10 mouse cellular contexts compared by ENCODE assay signal in the genomic region with DNA sequence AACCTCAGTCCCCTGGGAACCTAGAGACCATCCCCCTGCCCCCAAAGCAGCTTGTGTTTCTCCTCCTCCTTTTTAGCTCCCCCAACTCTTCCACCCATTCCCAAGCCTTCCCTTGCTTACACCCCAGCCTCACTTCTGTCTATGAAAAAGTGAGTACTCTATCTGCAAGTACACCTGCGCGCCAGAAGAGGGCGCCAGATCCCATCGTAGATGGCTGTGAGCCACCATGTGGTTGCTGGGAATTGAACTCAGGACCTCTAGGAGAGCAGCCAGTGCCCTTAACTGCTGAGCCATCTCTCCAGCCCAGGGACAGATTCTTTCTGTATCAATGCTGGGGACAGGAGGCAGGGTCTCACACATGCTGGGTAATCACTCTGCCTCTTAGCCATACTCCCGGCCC. TPM values are rescaled to one million over a fixed set of nuclear protein-coding genes. Genes with fewer than 3 reads are reported as not detected.
DNase-seq lines count a peak whose midpoint lies in the region; ATAC-seq and TF ChIP-seq lines count a peak whose summit lies in the region.
"Had no signal": no experiment of that assay in that cellular context is flagged by ENCODE, and none has a peak within 500 bp of the region (broad histone marks: within the 10 kb centered on the region; RNA-seq: fewer than 3 reads in every experiment).

No protein-coding gene starts in this region.

- no peak overlapping the region for H3K27ac ChIP-seq in gastrocnemius, adult 2 months
- no peak overlapping the region for H3K27ac ChIP-seq in midbrain, postnatal 0 days (ENCODE audit: low read depth, low read length)
- H3K27ac ChIP-seq in midbrain, embryonic 16.5 days (ENCODE audit: low read length), result no peak overlapping the region
- H3K27ac ChIP-seq in cortical plate, adult 2 months (ENCODE audit: insufficient read depth, low read length), result no peak overlapping the region
- H3K27ac ChIP-seq: limb, embryonic 15.5 days had no signal

- no peaks in the 10 kb centered on the region for H3K4me1 ChIP-seq in midbrain, postnatal 0 days (ENCODE audit: insufficient read depth, low read length)
- 0 out of 2 replicates have a peak, but pooled peaks cover 2% of the 10 kb centered on the region for H3K4me1 ChIP-seq in midbrain, embryonic 16.5 days (ENCODE audit: control insufficient read depth, insufficient read depth, low read length)
- no peaks in the 10 kb centered on the region for H3K4me1 ChIP-seq in cortical plate, adult 2 months (ENCODE audit: control insufficient read depth, insufficient read depth, low read length)

- intact Hi-C loops in gastrocnemius, adult 2 months (cut with DNase I), result loop anchor here (5.0 kb wide), 1 partner anchor 45 kb away; a partner anchor contains a TSS

- H3K27me3 ChIP-seq in midbrain, postnatal 0 days (ENCODE audit: insufficient read depth, low read length), result no peaks in the 10 kb centered on the region
- H3K27me3 ChIP-seq in midbrain, embryonic 16.5 days (ENCODE audit: control insufficient read depth, insufficient read depth, low read depth, low read length), result no peaks in the 10 kb centered on the region

- no peak for DNase-seq in gastrocnemius, adult 2 months
- DNase-seq in gastrocnemius, adult 18-20 months (ENCODE audit: low spot score), result no peak
- DNase-seq in midbrain, postnatal 0 days (ENCODE audit: low spot score), result no peak
- peak; percentile 43 for DNase-seq in thymus, postnatal 25 days
- DNase-seq in frontal cortex, adult 2 months (ENCODE audit: extremely low spot score in 1 of 2, low spot score in 1 of 2), result no peak
- DNase-seq in ovary, postnatal 10 days (ENCODE audit: low spot score), result no peak
- DNase-seq: embryo, embryonic 11 days had no signal

- no peaks in the 10 kb centered on the region for H3K36me3 ChIP-seq in midbrain, postnatal 0 days (ENCODE audit: insufficient read depth, low read length)
- H3K36me3 ChIP-seq in midbrain, embryonic 16.5 days (ENCODE audit: control insufficient read depth, insufficient read depth, low read length), result no peaks in the 10 kb centered on the region
- H3K36me3 ChIP-seq: limb, embryonic 15.5 days had no signal

- TF ChIP-seq POLR2A in cortical plate, adult 2 months (IDR thresholded peaks at IDR 0.05; ENCODE audit: extremely low read depth, insufficient read depth, low read length), result no peak

- ATAC-seq in midbrain, postnatal 0 days (ENCODE audit: low FRiP score), result no peak
- ATAC-seq in midbrain, embryonic 16.5 days, result no peak

- WGBS in midbrain, postnatal 0 days, result 10% methylated on average over 5 of the region's 5 CpGs
- WGBS in midbrain, embryonic 16.5 days, result 13% methylated on average over 5 of the region's 5 CpGs

- TF ChIP-seq CTCF in gastrocnemius, adult 2 months (IDR thresholded peaks at IDR 0.05), result peak; percentile 69
- peak; percentile 65 for TF ChIP-seq CTCF in midbrain, postnatal 0 days (IDR thresholded peaks at IDR 0.05)
- peak; percentile 28; the same call in 1 of the 2 replicates for TF ChIP-seq CTCF in cortical plate, adult 2 months (IDR thresholded peaks at IDR 0.05; ENCODE audit: extremely low read depth, insufficient read depth, low read length)

- H3K9me3 ChIP-seq in midbrain, postnatal 0 days (ENCODE audit: low read length), result no peaks in the 10 kb centered on the region
- no peaks in the 10 kb centered on the region for H3K9me3 ChIP-seq in midbrain, embryonic 16.5 days (replicated peaks; ENCODE audit: control insufficient read depth, low read length, poor library complexity, severe bottlenecking)
- H3K9me3 ChIP-seq: limb, embryonic 15.5 days had no signal

- no peak overlapping the region for H3K4me3 ChIP-seq in gastrocnemius, adult 2 months
- no peak overlapping the region for H3K4me3 ChIP-seq in midbrain, postnatal 0 days (ENCODE audit: low read depth, low read length)
- no peak overlapping the region for H3K4me3 ChIP-seq in midbrain, embryonic 16.5 days (ENCODE audit: low read depth, low read length)
- H3K4me3 ChIP-seq in cortical plate, adult 2 months (ENCODE audit: insufficient read depth, low read length), result no peak overlapping the region
- H3K4me3 ChIP-seq: limb, embryonic 15.5 days had no signal

- H3K4me2 ChIP-seq in midbrain, postnatal 0 days (ENCODE audit: low read depth, low read length, poor library complexity, severe bottlenecking), result no peak overlapping the region
- no peak overlapping the region for H3K4me2 ChIP-seq in midbrain, embryonic 16.5 days (ENCODE audit: low read length)
- H3K4me2 ChIP-seq: limb, embryonic 15.5 days had no signal

- H3K9ac ChIP-seq in midbrain, postnatal 0 days (replicated peaks; ENCODE audit: low read length, poor library complexity, severe bottlenecking), result no peak overlapping the region
- H3K9ac ChIP-seq in midbrain, embryonic 16.5 days (ENCODE audit: low read depth, low read length), result no peak overlapping the region
- H3K9ac ChIP-seq: limb, embryonic 15.5 days had no signal

RNA-seq across cellular contexts. Expression of a gene that starts 7.8 kb away (rescaled TPM):
- 10 to 100 TPM; 10.5 to 11.4 TPM for total RNA-seq in gastrocnemius, adult 2 months (2021)
- total RNA-seq in gastrocnemius, adult 18-20 months (2021), result 1 to 10 TPM; 8.0 to 8.9 TPM
- 8.8 and 44.3 TPM in 2 replicates for total RNA-seq in midbrain, postnatal 0 days (2014; rRNA removed)
- polyA plus RNA-seq in midbrain, postnatal 0 days (2015; fragmentation: Nextera tagmentation; extraction: Ambion mirVana), result 3.8 and 6.1 TPM in 2 replicates
- polyA plus RNA-seq in midbrain, embryonic 16.5 days (2015; fragmentation: Nextera tagmentation; extraction: Ambion mirVana), result 5.9 and 6.7 TPM in 2 replicates
- polyA plus RNA-seq in cortical plate, adult 2 months (2012; rRNA removed), result 3.4 and 3.8 TPM in 2 replicates
- 6.2 and 7.2 TPM in 2 replicates for polyA plus RNA-seq in frontal cortex, adult 2 months (2012; rRNA removed)

RNA-seq across cellular contexts. Expression of a gene that starts 17.7 kb away (rescaled TPM):
- 1 to 10 TPM; 1.8 to 2.4 TPM for total RNA-seq in gastrocnemius, adult 2 months (2021)
- 1 to 10 TPM; 1.2 to 1.5 TPM for total RNA-seq in gastrocnemius, adult 18-20 months (2021)
- 1.2 and 4.4 TPM in 2 replicates for total RNA-seq in midbrain, postnatal 0 days (2014; rRNA removed)
- 5.5 and 6.9 TPM in 2 replicates for polyA plus RNA-seq in midbrain, postnatal 0 days (2015; fragmentation: Nextera tagmentation; extraction: Ambion mirVana)
- polyA plus RNA-seq in midbrain, embryonic 16.5 days (2015; fragmentation: Nextera tagmentation; extraction: Ambion mirVana), result 3.9 and 4.3 TPM in 2 replicates
- polyA plus RNA-seq in cortical plate, adult 2 months (2012; rRNA removed), result 2.9 and 3.5 TPM in 2 replicates
- 2.8 and 3.4 TPM in 2 replicates for polyA plus RNA-seq in frontal cortex, adult 2 months (2012; rRNA removed)

RNA-seq across cellular contexts. Expression of a gene that starts 19.2 kb away (rescaled TPM):
- total RNA-seq in gastrocnemius, adult 2 months (2021), result 10 to 100 TPM; 14.0 to 14.6 TPM
- 10 to 100 TPM; 12.0 to 12.2 TPM for total RNA-seq in gastrocnemius, adult 18-20 months (2021)
- 84.8 and 95.6 TPM in 2 replicates for total RNA-seq in midbrain, postnatal 0 days (2014; rRNA removed)
- 9.5 and 9.6 TPM in 2 replicates for polyA plus RNA-seq in midbrain, postnatal 0 days (2015; fragmentation: Nextera tagmentation; extraction: Ambion mirVana)
- 9.4 and 9.7 TPM in 2 replicates for polyA plus RNA-seq in midbrain, embryonic 16.5 days (2015; fragmentation: Nextera tagmentation; extraction: Ambion mirVana)
- polyA plus RNA-seq in cortical plate, adult 2 months (2012; rRNA removed), result 66.2 and 72.6 TPM in 2 replicates
- polyA plus RNA-seq in frontal cortex, adult 2 months (2012; rRNA removed), result 67.0 and 71.3 TPM in 2 replicates

RNA-seq across cellular contexts. Expression of a gene that starts 25.8 kb away (rescaled TPM):
- under 1 TPM in 1 of 2 experiments, not detected in 1; 0.31 TPM for total RNA-seq in gastrocnemius, adult 2 months (2021)
- total RNA-seq in gastrocnemius, adult 18-20 months (2021), result not detected
- total RNA-seq in midbrain, postnatal 0 days (2014; rRNA removed), result 1.7 and 2.1 TPM in 2 replicates
- 1.6 and 2.0 TPM in 2 replicates for polyA plus RNA-seq in midbrain, postnatal 0 days (2015; fragmentation: Nextera tagmentation; extraction: Ambion mirVana)
- 0.95 and 1.1 TPM in 2 replicates for polyA plus RNA-seq in midbrain, embryonic 16.5 days (2015; fragmentation: Nextera tagmentation; extraction: Ambion mirVana)
- 1.5 and 1.6 TPM in 2 replicates for polyA plus RNA-seq in cortical plate, adult 2 months (2012; rRNA removed)
- polyA plus RNA-seq in frontal cortex, adult 2 months (2012; rRNA removed), result 2.1 TPM in 2 replicates

RNA-seq across cellular contexts. Expression of a gene that starts 31.6 kb away (rescaled TPM):
- total RNA-seq in gastrocnemius, adult 2 months (2021), result 10 to 100 TPM; 16.8 to 24.0 TPM
- total RNA-seq in gastrocnemius, adult 18-20 months (2021), result 10 to 100 TPM; 22.0 to 22.1 TPM
- 57.6 and 59.0 TPM in 2 replicates for total RNA-seq in midbrain, postnatal 0 days (2014; rRNA removed)
- 236 and 242 TPM in 2 replicates for polyA plus RNA-seq in midbrain, postnatal 0 days (2015; fragmentation: Nextera tagmentation; extraction: Ambion mirVana)
- polyA plus RNA-seq in midbrain, embryonic 16.5 days (2015; fragmentation: Nextera tagmentation; extraction: Ambion mirVana), result 291 and 298 TPM in 2 replicates
- polyA plus RNA-seq in cortical plate, adult 2 months (2012; rRNA removed), result 125 and 130 TPM in 2 replicates
- 127 and 145 TPM in 2 replicates for polyA plus RNA-seq in frontal cortex, adult 2 months (2012; rRNA removed)
